Mouse (Mus musculus) forebrain, embryonic 12.5 days (tissue): ENCODE data around the gene Ifitm1. TPM values are rescaled to one million over a fixed set of nuclear protein-coding genes. Genes with fewer than 3 reads are reported as not detected.
"Not testable (repeated sequence)": the region's sequence is repeated elsewhere in the genome, so short reads cannot be mapped to it uniquely, and the experiment has no call there.

Source experiments
- ATAC-seq: fragments of 200-750 bp; cut with Nextera tagmentation; 2 replicates; pipeline ENCODE4 v1.8.0; 2017; ENCODE audit warnings: moderate TSS enrichment; ENCODE audit not compliant: low FRiP score
- H3K27ac ChIP-seq: fragments of 300-500 bp; sonication (generic); 2 replicates; pipeline ENCODE4 v1.5.1; 2016; ENCODE audit warnings: mild to moderate bottlenecking
- H3K27me3 ChIP-seq: fragments of 300-500 bp; sonication (generic); 2 replicates; pipeline ENCODE4 v1.6.1; 2016; ENCODE audit warnings: mild to moderate bottlenecking
- H3K36me3 ChIP-seq: fragments of 300-500 bp; sonication (generic); replicated peaks from 2 replicates; pipeline ENCODE4 v1.6.1; 2016; ENCODE audit warnings: mild to moderate bottlenecking
- H3K4me1 ChIP-seq: fragments of 300-500 bp; sonication (generic); 2 replicates; pipeline ENCODE4 v1.6.1; 2016
- H3K4me2 ChIP-seq: fragments of 300-500 bp; sonication (generic); 2 replicates; pipeline ENCODE4 v1.6.1; 2016; ENCODE audit warnings: mild to moderate bottlenecking, moderate library complexity
- H3K4me3 ChIP-seq: fragments of 300-500 bp; sonication (generic); replicated peaks from 2 replicates; pipeline ENCODE4 v1.5.1; 2016; ENCODE audit warnings: mild to moderate bottlenecking
- H3K9ac ChIP-seq: fragments of 300-500 bp; sonication (generic); 2 replicates; pipeline ENCODE4 v1.6.1; 2016; ENCODE audit warnings: mild to moderate bottlenecking
- H3K9me3 ChIP-seq: fragments of 300-500 bp; sonication (generic); 2 replicates; pipeline ENCODE4 v1.6.1; 2016
- WGBS: fragments of 180-500 bp; shearing (Covaris S2); methylation state at CpG from one replicate; pipeline ENCODE4 v1.1.7; 2016; 5-methylcytosine and 5-hydroxymethylcytosine counted together
- polyA plus RNA-seq: library from polyadenylated mRNA; unstranded; fragments of >200 nt; fragmentation: Nextera tagmentation; extraction: Ambion mirVana; gene quantifications from 2 replicates; pipeline ENCODE4 v1.2.1, GENCODE M21; 2016

Gene Ifitm1
- polyA plus RNA-seq, 1 experiment from 2014 or later: 5.8 TPM

DNA sequence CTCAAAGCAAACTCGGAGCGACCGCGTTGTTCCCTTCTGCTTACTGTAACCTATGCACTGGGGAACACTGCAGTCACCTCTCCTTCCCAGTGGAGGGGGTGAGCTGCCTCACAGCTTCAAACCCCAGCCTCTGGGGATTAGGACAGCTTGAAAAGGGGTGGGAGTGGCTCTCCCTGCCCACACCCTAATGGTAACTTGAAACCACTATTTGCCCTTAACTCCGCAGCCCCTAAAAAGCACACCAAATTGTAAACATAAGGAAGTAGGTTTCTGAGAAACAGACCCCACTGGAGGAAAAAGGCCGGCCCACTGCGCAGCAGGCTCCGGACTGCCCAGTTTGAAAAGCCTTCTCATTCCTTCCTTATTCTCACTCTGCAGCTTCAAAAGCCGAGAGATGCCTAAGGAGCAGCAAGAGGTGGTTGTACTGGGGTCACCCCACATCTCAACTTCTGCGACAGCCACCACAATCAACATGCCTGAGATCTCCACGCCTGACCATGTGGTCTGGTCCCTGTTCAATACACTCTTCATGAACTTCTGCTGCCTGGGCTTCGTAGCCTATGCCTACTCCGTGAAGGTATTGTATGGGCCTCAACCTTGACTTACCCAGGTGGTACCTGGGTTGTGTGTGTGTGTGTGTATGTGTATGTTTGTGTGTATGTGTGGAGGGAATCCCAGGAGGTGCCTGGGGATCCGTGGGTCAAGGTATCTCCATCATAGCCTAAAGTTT is 1.0 kb downstream of the Ifitm1 start:
- no peak overlapping the region for H3K9ac ChIP-seq
- no peaks in the 10 kb centered on the region for H3K9me3 ChIP-seq
- H3K27me3 ChIP-seq: peaks cover 21% of the 10 kb centered on the region
- no peak for ATAC-seq
- H3K36me3 ChIP-seq: no peaks in the 10 kb centered on the region
- H3K27ac ChIP-seq: no peak overlapping the region
- no peak overlapping the region for H3K4me3 ChIP-seq
- 5% methylated on average over 14 of the region's 14 CpGs for WGBS
- H3K4me2 ChIP-seq: no peak overlapping the region
- peaks cover 8% of the 10 kb centered on the region for H3K4me1 ChIP-seq

DNA sequence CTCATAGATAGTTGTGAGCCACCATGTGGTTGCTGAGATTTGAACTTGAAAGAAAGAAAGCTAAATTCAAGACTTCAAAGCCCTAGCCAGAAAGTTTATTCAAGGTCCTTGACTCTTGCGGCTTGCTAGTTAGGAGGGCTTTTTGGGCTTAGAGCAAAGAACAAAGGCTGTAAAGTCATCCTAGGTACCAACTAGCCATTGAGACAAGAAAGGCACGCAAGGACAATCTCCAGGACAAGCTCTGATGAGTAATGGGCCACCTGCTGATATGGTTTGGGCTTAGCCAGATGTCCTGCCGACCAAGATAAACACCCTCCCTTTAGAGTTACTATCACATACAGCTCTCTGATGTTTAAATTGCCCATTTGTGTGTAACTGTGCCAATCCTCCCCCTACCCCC is 1.7 kb downstream of the Ifitm1 start:
- ATAC-seq: not testable (repeated sequence)
- 10% methylated on average over 3 of the region's 3 CpGs for WGBS

DNA sequence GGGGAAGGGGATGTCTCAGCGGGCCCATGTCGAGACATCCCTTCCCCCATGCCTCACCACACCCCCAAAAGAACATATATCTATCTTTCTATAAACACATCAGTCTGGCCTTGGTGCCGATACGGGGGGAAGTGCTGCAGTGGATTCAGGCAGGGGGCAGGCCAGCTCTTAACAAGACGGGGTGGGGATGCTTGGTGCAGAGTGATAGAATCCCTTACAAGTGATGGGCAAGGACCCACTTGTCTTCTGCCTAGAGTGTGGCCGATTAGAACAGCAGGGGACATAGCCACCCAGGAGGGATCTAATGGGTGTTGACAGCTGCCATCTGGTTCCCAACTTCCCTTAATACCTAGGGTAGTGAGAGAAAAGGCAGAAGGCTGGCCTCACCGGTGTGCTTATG is 3.9 kb downstream of the Ifitm1 start:
- peaks cover 37% of the 10 kb centered on the region for H3K27me3 ChIP-seq
- no peak overlapping the region for H3K27ac ChIP-seq
- no peaks in the 10 kb centered on the region for H3K9me3 ChIP-seq
- peaks cover 22% of the 10 kb centered on the region for H3K4me1 ChIP-seq
- WGBS: 55% methylated on average over 7 of the region's 7 CpGs
- no peak overlapping the region for H3K4me2 ChIP-seq
- ATAC-seq: no peak
- H3K9ac ChIP-seq: no peak overlapping the region
- H3K4me3 ChIP-seq: no peak overlapping the region
- H3K36me3 ChIP-seq: no peaks in the 10 kb centered on the region

More for the DNA sequence above, 1.7 kb downstream of the Ifitm1 start:
- peaks cover 13% of the 10 kb centered on the region for H3K4me1 ChIP-seq
- H3K4me3 ChIP-seq, H3K27ac ChIP-seq, H3K9me3 ChIP-seq, H3K4me2 ChIP-seq, H3K36me3 ChIP-seq, H3K9ac ChIP-seq: not testable (repeated sequence)
- peaks cover 26% of the 10 kb centered on the region for H3K27me3 ChIP-seq

DNA sequence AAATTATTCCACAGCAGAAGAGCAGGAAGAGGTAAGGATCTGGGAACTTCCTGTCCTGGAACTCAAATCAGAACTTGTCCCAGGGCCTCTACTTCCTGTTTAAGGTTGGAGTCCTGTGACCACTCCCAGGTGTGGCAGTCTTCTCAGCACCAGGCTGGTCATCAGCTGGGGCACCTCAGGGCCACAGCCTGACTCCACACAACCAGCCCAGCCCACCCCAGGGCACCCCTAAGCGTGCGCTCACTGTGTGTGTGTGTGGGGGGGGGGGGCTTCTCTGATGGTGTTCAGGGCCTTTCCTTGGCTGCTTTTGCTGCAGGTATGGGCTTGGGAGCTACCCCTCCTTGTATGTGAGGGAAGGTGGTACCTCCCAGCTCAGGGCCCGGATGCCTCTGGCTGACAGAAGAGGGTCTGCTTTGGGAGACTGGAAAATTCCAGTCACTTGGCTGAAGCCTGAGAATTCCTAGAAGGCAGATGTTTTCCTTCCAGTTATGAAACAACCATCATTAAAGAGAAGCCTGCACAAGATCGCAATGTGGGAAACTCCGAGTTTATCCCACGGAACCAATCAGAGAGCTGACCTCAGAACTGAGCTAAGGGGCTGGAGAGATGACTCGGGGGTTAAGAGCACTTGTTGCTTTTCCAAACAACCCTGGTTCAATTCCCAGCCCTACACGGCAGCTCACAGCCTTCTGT is 4.6 kb downstream of the Ifitm1 start:
- WGBS: 81% methylated on average over 8 of the region's 8 CpGs

DNA sequence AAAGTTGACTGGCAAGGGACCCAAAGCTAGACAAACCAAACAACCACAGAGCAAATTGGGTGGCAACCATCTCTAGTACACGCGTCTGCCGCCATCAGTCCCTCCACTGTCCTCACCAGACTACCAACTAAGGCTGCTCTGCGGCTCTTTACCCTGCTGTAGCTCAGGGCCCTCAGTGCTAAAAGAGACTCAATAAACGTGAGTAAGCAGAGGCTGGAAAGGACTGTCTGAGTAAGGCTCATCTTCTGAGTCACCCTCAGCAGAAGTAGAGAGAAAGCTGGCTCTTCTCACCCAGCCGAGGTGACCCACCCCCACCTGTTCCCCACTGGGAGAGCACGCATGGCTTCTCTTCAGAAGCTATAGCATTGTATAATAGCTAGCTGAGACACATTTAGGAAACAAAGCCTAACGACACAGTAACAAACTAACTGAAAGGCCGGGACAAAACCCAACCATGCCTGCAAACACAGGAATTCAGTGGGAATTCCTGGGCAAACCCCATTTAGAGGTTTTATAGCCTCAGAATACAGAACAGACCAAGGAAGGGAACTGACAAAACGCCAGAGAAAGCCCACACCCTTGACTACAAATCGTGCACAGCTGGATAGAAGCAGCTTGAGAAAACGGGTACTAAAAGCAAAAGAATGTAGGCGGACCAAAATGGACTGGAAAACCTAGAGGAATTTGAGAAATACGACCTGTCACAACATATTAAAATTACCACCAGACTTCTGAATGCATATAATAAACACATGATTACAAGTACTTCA is 6.6 kb downstream of the Ifitm1 start:
- Histone ChIP-seq H3K36me3 (no peaks in the 10 kb centered on the region), H3K4me1 (peaks cover 14% of the 10 kb centered on the region), H3K27ac (no peak overlapping the region), H3K9ac (no peak overlapping the region), H3K27me3 (peaks cover 33% of the 10 kb centered on the region), H3K4me3 (no peak overlapping the region), H3K4me2 (no peak overlapping the region), H3K9me3 (no peaks in the 10 kb centered on the region)
- no peak for ATAC-seq
- WGBS: 24% methylated on average over 14 of the region's 14 CpGs

More for the DNA sequence above, 4.6 kb downstream of the Ifitm1 start:
- Histone ChIP-seq H3K9me3 (no peaks in the 10 kb centered on the region), H3K36me3 (no peaks in the 10 kb centered on the region), H3K27me3 (peaks cover 37% of the 10 kb centered on the region), H3K9ac (no peak overlapping the region), H3K4me3 (no peak overlapping the region), H3K27ac (no peak overlapping the region), H3K4me1 (peaks cover 22% of the 10 kb centered on the region), H3K4me2 (no peak overlapping the region)
- ATAC-seq: no peak

DNA sequence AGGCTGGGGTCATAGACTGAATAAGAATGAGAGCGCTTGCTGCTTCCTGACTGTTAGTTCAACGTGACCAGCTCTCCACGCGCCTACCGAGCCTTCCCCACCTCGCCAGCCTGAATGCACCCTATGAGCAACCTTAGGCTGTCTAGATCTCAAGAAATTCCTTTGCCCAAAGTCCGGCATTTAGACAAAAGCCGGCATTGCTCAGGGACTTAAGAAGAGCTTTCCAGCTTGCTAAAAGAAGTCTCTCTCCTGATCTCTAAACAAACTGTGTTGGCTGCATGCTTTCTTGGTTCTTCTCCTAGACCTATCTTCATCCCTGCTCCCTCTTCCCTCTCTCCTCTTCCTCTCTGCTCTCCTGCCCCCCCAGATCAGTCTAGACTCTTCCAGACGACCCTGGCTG is 7.9 kb downstream of the Ifitm1 start:
- Histone ChIP-seq H3K4me2 (no peak overlapping the region), H3K4me3 (no peak overlapping the region), H3K9me3 (no peaks in the 10 kb centered on the region), H3K27ac (no peak overlapping the region), H3K4me1 (peaks cover 14% of the 10 kb centered on the region), H3K9ac (no peak overlapping the region), H3K27me3 (peaks cover 28% of the 10 kb centered on the region), H3K36me3 (no peaks in the 10 kb centered on the region)
- no peak for ATAC-seq
- 6% methylated on average over 9 of the region's 9 CpGs for WGBS

GRCm38 (mm10) chr7:140975465-140975864 is 8.4 kb downstream of the Ifitm1 start:
- 25% methylated on average over 3 of the region's 3 CpGs for WGBS
- no peak overlapping the region for H3K4me3 ChIP-seq
- H3K27me3 ChIP-seq: peaks cover 23% of the 10 kb centered on the region
- ATAC-seq: no peak
- H3K9me3 ChIP-seq: no peaks in the 10 kb centered on the region
- peaks cover 14% of the 10 kb centered on the region for H3K4me1 ChIP-seq
- no peak overlapping the region for H3K27ac ChIP-seq
- no peaks in the 10 kb centered on the region for H3K36me3 ChIP-seq
- H3K9ac ChIP-seq: no peak overlapping the region
- H3K4me2 ChIP-seq: no peak overlapping the region

GRCm38 (mm10) chr7:140976720-140977119 is 9.7 kb downstream of the Ifitm1 start:
- not testable (repeated sequence) for H3K9ac ChIP-seq, H3K4me2 ChIP-seq, H3K27ac ChIP-seq, H3K36me3 ChIP-seq, H3K9me3 ChIP-seq, H3K4me3 ChIP-seq, ATAC-seq
- Histone ChIP-seq H3K27me3 (peaks cover 16% of the 10 kb centered on the region), H3K4me1 (peaks cover 14% of the 10 kb centered on the region)
- 91% methylated on average over 9 of the region's 9 CpGs for WGBS

- Histone ChIP-seq H3K27me3 (no peaks in the 10 kb centered on the region), H3K27ac (no peak overlapping the region), H3K36me3 (no peaks in the 10 kb centered on the region), H3K4me2 (no peak overlapping the region), H3K9ac (no peak overlapping the region), H3K9me3 (no peaks in the 10 kb centered on the region), H3K4me3 (no peak overlapping the region), H3K4me1 (no peaks in the 10 kb centered on the region)
- no peak for ATAC-seq
- 95% methylated on average over 8 of the region's 8 CpGs for WGBS
These were observed 14.7 kb downstream of the Ifitm1 start for GRCm38 (mm10) chr7:140981704-140982103.

GRCm38 (mm10) chr7:140982971-140983370 is 15.9 kb downstream of the Ifitm1 start:
- Histone ChIP-seq H3K4me3 (no peak overlapping the region), H3K4me1 (no peaks in the 10 kb centered on the region), H3K9me3 (no peaks in the 10 kb centered on the region), H3K27me3 (no peaks in the 10 kb centered on the region), H3K4me2 (no peak overlapping the region), H3K27ac (no peak overlapping the region), H3K36me3 (no peaks in the 10 kb centered on the region), H3K9ac (no peak overlapping the region)
- no peak for ATAC-seq
- WGBS: 94% methylated on average over 7 of the region's 7 CpGs

DNA sequence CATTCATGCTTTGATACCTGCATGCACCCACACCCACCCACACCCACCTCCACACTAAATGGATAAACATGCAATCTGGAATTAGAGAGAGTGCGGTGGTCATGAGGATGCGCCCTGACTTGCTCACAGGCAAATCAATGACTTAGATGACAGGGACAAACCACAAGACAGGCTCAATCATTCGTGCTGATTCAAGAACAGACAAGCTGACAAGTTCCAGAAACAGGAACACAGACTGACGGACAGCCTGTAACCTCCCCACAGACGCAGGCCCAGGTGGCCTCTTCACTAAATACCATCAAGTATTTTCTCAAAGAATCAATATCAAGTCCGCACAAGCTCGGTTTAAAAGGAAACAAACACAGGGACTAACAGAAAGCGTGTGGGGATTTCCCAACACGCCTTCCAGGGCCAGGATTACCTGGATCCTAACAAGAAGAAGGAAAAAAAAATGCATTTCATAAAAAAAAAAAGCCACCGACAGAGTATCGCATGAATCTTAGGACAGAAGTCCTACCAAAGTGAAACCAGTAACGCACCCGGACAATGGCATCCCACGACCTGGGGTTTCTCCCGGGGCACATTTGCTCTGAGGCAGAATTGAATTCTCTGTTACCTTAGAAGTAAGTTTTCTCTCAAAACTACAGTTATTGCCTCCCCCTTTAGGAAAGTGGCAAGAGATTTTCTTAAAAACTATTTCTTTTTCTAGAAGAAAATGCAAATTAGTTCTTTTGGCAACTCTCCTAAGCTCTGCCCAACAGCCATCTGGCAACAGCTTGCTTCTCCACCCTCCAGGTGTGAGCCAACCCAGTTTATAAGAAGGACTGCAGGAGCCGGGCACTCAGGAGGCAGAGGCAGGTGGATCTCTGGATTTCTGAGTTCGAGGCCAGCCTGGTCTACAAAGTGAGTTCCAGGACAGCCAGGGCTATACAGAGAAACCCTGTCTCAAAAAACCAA is 20.4 kb downstream of the Ifitm1 start:
- no peak overlapping the region for H3K9ac ChIP-seq
- ATAC-seq: no peak
- H3K27ac ChIP-seq: no peak overlapping the region
- H3K4me2 ChIP-seq: no peak overlapping the region
- H3K9me3 ChIP-seq: no peaks in the 10 kb centered on the region
- H3K4me1 ChIP-seq: no peaks in the 10 kb centered on the region
- H3K36me3 ChIP-seq: no peaks in the 10 kb centered on the region
- H3K27me3 ChIP-seq: no peaks in the 10 kb centered on the region
- 91% methylated on average over 17 of the region's 17 CpGs for WGBS
- H3K4me3 ChIP-seq: no peak overlapping the region

DNA sequence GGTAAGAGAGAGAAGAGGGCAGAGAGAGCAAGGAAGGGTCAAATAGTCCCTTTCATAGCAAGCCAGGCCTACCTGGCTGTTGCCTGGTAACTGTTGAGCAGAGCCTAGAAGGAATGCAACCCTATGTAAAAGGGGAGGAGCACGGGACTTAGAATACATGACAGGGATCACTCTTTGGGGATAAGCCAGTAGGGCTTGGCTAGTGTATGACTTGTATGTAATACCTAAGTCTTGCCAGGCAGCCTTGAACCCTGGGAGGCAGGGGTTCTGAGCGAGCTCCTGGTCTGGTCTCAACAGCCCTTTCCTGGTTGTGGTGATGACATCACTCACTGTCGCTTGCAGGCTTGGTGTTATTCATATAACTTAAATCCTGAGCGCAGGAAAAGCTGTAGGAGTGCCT is 22.0 kb downstream of the Ifitm1 start:
- no peak overlapping the region for H3K9ac ChIP-seq
- H3K27ac ChIP-seq: no peak overlapping the region
- no peak for ATAC-seq
- no peaks in the 10 kb centered on the region for H3K36me3 ChIP-seq
- no peak overlapping the region for H3K4me3 ChIP-seq
- no peak overlapping the region for H3K4me2 ChIP-seq
- H3K9me3 ChIP-seq: no peaks in the 10 kb centered on the region
- H3K4me1 ChIP-seq: no peaks in the 10 kb centered on the region
- WGBS: 79% methylated on average over 4 of the region's 4 CpGs
- H3K27me3 ChIP-seq: no peaks in the 10 kb centered on the region
